Mouse (Mus musculus): ENCODE results near the gene Gabrb1.

DNA sequence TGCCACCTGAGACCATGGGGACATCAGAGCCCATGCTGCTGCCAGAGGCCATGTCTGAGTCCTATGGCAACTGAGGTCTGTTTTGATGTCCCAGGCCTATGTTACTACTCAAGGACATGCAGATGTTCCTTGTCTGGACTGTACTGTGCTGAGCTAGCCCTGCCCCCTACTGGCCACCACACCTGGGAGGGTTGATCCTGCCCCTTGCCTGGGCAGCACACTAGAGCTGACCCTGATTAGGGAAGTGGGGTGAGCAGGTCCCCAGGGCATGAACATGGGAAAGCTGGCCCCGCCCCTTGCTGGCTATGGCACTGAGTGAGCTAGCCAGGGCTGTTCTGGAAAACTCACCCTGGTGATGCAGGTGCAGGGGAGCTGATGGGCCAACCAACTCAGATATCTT, 428.6 kb downstream of the Gabrb1 start:
- TF ChIP-seq CTCF (IDR thresholded peaks at IDR 0.05; ENCODE audit: borderline replicate concordance, insufficient read depth, low read length) (no peak), POLR2A (IDR thresholded peaks at IDR 0.05; ENCODE audit: low read depth, low read length) (no peak)
